Mouse (Mus musculus): ENCODE data around the gene Fam71a.

The Fam71a gene

DNA sequence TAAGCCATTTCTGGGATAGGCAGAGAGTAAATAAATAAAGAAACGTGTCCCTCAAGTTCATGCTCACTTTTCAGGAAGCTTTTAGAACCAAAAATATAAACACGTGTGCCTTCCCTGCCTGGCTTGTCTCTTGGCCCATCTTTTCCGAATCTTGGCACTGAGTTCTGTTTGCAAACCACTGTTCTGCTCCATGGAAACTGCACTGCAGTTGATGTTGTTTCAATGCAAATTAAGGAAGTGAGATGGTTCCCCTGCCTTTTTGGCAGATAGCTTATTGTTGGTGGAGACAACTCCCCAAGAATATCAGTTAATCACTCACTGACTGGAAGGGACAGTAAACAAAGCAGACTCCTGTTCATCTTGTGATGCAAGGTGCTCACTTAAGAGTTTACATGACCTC lies 41.9 kb downstream of the Fam71a start:
- DNase-seq, result no peak

GRCm38 (mm10) chr1:191115514-191116238 lies 48.9 kb downstream of the Fam71a start:
- DNase-seq, result no peak

DNA sequence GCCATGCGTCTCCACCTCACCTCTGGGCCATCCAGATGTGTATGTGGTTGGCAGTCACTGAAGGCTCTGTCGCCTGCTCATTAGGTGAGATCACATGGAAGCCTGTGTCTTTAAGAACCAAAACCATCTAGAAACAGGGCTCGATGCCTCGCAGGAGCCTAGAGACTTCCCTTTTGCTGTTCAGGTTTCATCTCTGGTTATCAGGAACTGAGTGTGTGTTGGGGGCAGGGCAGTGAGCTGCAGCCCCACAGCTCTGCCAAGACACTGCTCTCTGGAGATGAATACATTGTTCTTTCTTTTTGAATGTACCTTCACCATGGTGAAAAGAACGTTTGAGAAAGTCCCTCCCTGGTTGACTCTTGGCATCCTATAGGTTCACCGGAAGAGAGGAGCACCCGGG lies 49.7 kb downstream of the Fam71a start:
- no peak for DNase-seq

All from cerebellum, adult 18-20 months (tissue).